Mouse (Mus musculus): Measurements from ENCODE around the gene Tsga10ip. TPM values are rescaled to one million over a fixed set of nuclear protein-coding genes. Genes with fewer than 3 reads are reported as not detected.
A peak's percentile ranks its signal among the peaks of the same experiment; 100 is the strongest.
"Not testable (repeated sequence)": the region's sequence is repeated elsewhere in the genome, so short reads cannot be mapped to it uniquely, and the experiment has no call there.

Tsga10ip gene
- polyA plus RNA-seq, 1 experiment from 2014 or later: not detected

DNA sequence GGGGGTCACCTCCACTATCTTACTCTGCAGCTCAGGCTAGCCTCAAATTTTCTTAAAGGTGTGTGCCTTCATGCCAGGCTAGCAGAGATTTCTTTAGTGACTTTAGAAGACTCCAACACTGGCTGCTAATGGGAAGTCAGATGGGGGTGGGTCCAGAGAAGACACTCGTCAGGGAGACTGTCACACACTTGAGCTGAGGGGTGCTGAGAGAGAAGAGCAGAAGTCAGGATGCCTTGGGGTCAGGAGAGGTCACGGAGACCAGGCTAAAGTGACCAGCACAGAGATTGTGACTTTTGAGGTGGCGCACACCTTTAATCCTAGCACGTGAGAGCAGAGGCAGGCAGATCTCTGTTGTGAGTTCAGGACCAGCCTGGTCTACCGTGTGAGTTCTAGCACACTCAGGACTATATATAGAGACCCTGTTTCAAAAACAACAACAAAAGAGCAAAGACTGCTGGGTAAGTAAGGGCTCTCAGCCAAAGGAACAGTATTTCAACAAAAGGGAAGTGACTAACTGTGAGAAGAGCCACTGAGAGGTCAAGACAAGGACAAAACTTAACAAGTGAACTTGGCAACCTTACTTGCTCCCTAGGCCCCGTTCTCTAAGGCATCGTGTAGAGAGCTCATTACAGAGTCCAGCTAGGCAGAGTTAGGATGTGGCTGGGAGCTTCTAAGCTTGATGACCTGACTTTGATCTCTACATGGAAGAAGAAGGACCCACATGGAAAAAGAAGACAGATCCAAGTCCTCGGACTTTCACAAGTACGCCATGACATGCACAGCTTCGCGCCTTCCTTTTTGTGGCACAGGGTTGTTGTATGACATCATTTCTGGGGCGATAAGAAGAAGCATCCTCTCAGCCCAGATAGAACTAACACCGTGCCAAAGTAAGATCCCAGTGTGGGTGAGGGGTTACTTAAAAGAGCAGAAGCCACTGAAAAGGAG lies 6.0 kb upstream of the Tsga10ip start:
- H3K36me3 ChIP-seq: 0 out of 2 replicates have a peak, but pooled peaks cover 7% of the 10 kb centered on the region
- H3K27me3 ChIP-seq (replicated peaks): no peaks in the 10 kb centered on the region
- no peaks in the 10 kb centered on the region for H3K9me3 ChIP-seq (replicated peaks)
- H3K4me3 ChIP-seq: peak overlapping the region; percentile 75
- peak overlapping the region; percentile 78 for H3K4me2 ChIP-seq
- peak overlapping the region; percentile 90 for H3K9ac ChIP-seq
- ATAC-seq: no peak
- whole genome bisulfite sequencing (ENCODE audit: insufficient replicate concordance): 80% methylated on average over 13 of the region's 13 CpGs
- peaks cover 22% of the 10 kb centered on the region for H3K4me1 ChIP-seq
- H3K27ac ChIP-seq: peak overlapping the region; percentile 52

DNA sequence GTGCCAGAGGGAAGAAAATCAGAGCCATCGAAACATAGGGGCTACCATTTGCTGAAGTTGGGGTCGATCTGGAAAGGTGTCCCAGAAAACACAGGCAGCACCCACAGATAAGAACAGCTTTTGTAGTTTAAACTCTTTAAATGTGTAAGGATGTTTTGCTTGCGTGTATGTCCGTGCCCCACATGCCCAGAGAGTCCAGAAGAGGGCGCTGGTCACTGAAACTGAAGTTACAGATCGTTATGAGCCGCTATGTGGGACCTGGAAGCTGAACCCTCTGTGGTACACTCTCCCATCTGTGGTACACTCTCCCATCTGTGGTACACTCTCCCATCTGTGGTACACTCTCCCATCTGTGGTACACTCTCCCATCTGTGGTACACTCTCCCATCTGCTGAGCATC lies 4.8 kb upstream of the Tsga10ip start:
- H3K27ac ChIP-seq: peak overlapping the region; percentile 98
- H3K4me3 ChIP-seq: peak overlapping the region; percentile 75
- 0 out of 2 replicates have a peak, but pooled peaks cover 7% of the 10 kb centered on the region for H3K36me3 ChIP-seq
- 7% methylated on average over 7 of the region's 7 CpGs for WGBS (ENCODE audit: insufficient replicate concordance)
- peak; percentile 78 for ATAC-seq
- peaks cover 22% of the 10 kb centered on the region for H3K4me1 ChIP-seq
- H3K9ac ChIP-seq: peak overlapping the region; percentile 90
- H3K9me3 ChIP-seq (replicated peaks): no peaks in the 10 kb centered on the region
- H3K27me3 ChIP-seq (replicated peaks): no peaks in the 10 kb centered on the region
- peak overlapping the region; percentile 78 for H3K4me2 ChIP-seq

DNA sequence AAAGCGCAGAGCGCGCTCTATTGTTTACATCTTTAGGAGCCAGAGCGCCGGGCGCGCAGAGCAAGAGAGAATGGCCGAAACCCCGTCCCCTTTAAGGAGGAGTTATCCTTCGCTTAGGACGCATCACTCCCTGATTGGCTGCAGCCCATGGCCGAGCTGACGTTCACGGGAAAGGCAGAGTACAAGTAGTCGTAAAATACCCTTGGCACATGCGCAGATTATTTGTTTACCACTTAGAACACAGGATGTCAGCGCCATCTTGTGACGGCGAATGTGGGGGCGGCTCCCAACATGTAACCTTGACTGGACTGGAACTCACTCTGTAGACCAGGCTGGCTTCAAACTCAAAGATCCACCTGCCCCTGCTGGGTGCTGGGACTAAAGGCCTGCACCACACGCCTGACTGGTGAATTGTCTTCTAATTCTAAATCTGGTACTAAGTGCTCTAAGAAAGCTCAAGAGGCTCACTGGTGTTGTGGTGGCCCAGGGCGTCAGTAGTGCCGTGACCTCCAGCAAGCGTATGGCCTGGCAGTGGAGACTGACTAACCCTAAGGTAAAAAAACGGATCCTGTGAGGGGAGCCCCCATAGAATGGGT lies 4.3 kb upstream of the Tsga10ip start:
- Histone ChIP-seq H3K4me2 (peak overlapping the region; percentile 78), H3K4me3 (peak overlapping the region; percentile 75), H3K4me1 (peaks cover 22% of the 10 kb centered on the region), H3K27ac (peak overlapping the region; percentile 98), H3K9ac (peak overlapping the region; percentile 90)
- WGBS (ENCODE audit: insufficient replicate concordance): 13% methylated on average over 24 of the region's 25 CpGs
- H3K36me3 ChIP-seq; H3K27me3 ChIP-seq (replicated peaks); H3K9me3 ChIP-seq (replicated peaks): not testable (repeated sequence)
- ATAC-seq: peak; percentile 80

DNA sequence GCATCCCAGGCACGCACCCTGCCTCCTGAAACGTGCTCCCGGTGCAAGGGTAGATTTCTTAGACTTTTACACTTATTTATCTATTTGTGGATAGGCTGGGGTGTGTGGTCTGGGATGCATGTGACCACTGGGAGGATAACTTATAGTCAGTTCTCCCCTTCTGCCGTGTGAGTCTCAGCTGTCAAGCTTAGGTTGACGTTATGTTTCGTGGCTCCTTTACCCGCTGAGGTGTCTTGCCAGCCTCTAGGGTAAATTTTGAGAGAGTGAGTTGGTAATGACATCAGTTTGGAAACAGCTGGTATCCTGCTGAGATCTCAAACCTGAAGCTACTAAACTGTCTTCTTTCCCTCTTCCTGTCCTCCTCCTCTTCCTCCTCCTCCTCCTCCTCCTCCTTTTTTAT lies 3.6 kb upstream of the Tsga10ip start:
- H3K36me3 ChIP-seq: 0 out of 2 replicates have a peak, but pooled peaks cover 7% of the 10 kb centered on the region
- peak overlapping the region; percentile 73 for H3K9ac ChIP-seq
- no peaks in the 10 kb centered on the region for H3K27me3 ChIP-seq (replicated peaks)
- peak overlapping the region; percentile 78 for H3K27ac ChIP-seq
- peak overlapping the region; percentile 59 for H3K4me3 ChIP-seq
- peaks cover 22% of the 10 kb centered on the region for H3K4me1 ChIP-seq
- WGBS (ENCODE audit: insufficient replicate concordance): 18% methylated on average over 7 of the region's 7 CpGs
- no peaks in the 10 kb centered on the region for H3K9me3 ChIP-seq (replicated peaks)
- peak overlapping the region; percentile 68 for H3K4me2 ChIP-seq
- no peak; the same call in 1 of the 2 replicates for ATAC-seq

DNA sequence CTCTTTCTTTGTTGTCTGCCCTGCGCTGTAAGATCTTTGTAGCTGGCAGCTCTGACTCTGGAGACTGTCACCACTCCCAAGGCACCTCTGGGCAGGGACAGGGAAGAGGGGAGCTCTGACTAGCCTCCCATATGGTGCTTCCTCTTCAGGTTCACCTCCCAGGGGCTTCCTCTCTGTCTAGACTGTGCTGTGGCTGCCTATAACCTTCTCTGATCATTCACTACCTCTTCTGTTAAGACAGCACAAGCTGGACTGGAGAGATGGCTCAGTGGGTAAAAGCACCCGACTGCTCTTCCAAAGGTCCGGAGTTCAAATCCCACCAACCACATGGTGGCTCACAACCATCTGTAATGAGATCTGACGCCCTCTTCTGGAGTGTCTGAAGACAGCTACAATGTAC lies 1.3 kb downstream of the Tsga10ip start:
- H3K9ac ChIP-seq, H3K27ac ChIP-seq: not testable (repeated sequence)
- WGBS (ENCODE audit: insufficient replicate concordance): 48% methylated on average over 4 of the region's 4 CpGs

DNA sequence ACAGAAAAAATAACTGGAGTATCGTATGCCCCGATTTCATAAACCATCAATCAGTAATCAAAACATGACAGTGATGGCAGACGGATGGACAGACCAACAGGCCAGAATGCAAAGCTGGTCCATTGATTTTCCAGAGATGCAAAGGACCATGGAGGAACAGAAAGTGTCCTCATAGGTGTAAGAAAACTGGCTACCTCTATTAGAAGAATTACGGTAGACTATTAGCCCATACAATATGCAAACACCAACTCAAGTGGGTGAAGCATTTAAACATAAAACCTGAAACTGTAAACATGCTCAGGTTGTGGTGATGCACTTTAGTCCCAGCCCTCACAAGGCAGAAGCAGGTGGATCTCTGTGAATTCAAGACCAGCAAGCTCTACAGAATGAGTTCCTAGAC lies 7.0 kb downstream of the Tsga10ip start:
- peaks cover 10% of the 10 kb centered on the region for H3K4me1 ChIP-seq
- H3K27me3 ChIP-seq (replicated peaks): no peaks in the 10 kb centered on the region
- no peaks in the 10 kb centered on the region for H3K36me3 ChIP-seq
- H3K4me2 ChIP-seq: no peak overlapping the region
- ATAC-seq: no peak
- no peaks in the 10 kb centered on the region for H3K9me3 ChIP-seq (replicated peaks)
- 65% methylated on average over 4 of the region's 4 CpGs for WGBS (ENCODE audit: insufficient replicate concordance)
- no peak overlapping the region for H3K27ac ChIP-seq
- no peak overlapping the region for H3K4me3 ChIP-seq
- no peak overlapping the region for H3K9ac ChIP-seq

More for the DNA sequence above, 1.3 kb downstream of the Tsga10ip start:
- not testable (repeated sequence) for H3K27me3 ChIP-seq (replicated peaks); ATAC-seq; H3K36me3 ChIP-seq; H3K4me2 ChIP-seq; H3K9me3 ChIP-seq (replicated peaks); H3K4me3 ChIP-seq
- H3K4me1 ChIP-seq: peaks cover 12% of the 10 kb centered on the region

DNA sequence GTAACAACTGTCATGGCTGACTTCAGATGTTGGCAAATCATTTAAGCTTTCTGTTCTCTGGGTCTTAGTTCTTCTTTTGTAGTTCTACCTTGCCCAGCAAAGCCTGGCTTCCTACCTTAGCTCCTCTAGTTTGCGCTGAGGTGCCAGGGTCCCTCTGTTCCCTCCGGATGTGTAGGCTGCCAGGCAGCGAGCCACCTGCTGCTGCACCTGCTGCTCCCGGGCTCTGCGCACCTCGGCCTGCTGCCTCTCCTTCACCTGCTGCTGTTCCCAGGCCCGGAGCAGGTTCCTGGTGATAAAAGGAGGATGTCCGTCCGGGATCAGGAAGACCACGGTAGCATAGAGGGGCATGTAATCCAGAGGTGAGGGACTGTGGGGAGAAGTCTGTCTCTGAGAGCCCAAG lies 8.2 kb downstream of the Tsga10ip start:
- Histone ChIP-seq H3K27ac (no peak overlapping the region), H3K27me3 (replicated peaks) (no peaks in the 10 kb centered on the region), H3K4me3 (no peak overlapping the region), H3K4me1 (peaks cover 17% of the 10 kb centered on the region), H3K4me2 (no peak overlapping the region), H3K9me3 (replicated peaks) (no peaks in the 10 kb centered on the region), H3K36me3 (no peaks in the 10 kb centered on the region), H3K9ac (no peak overlapping the region)
- no peak for ATAC-seq
- WGBS (ENCODE audit: insufficient replicate concordance): 66% methylated on average over 10 of the region's 10 CpGs

DNA sequence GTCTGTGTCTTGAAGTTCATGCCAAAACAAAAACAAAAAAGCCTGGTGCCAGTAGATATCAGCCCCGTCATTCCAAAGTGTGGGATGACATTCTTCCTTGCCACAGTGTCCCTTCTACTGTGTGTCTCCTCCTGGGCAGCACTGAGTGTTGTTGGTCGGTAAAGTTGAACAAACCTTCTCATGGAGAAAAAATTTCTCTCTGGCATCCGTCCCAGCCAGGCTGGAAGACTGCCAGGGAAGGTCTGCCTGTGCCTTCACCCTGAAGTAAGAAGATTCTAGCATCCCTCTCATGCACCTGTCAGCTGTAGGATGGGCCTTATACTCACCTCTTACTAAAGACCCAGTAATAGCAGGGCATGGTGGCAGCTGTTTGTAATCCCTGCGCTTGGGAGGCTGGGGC lies 9.4 kb downstream of the Tsga10ip start:
- no peaks in the 10 kb centered on the region for H3K36me3 ChIP-seq
- H3K9ac ChIP-seq: no peak overlapping the region
- no peak overlapping the region for H3K4me2 ChIP-seq
- no peaks in the 10 kb centered on the region for H3K9me3 ChIP-seq (replicated peaks)
- ATAC-seq: no peak
- H3K4me3 ChIP-seq: no peak overlapping the region
- 70% methylated on average over 4 of the region's 4 CpGs for WGBS (ENCODE audit: insufficient replicate concordance)
- H3K27ac ChIP-seq: no peak overlapping the region
- no peaks in the 10 kb centered on the region for H3K27me3 ChIP-seq (replicated peaks)
- peaks cover 21% of the 10 kb centered on the region for H3K4me1 ChIP-seq

DNA sequence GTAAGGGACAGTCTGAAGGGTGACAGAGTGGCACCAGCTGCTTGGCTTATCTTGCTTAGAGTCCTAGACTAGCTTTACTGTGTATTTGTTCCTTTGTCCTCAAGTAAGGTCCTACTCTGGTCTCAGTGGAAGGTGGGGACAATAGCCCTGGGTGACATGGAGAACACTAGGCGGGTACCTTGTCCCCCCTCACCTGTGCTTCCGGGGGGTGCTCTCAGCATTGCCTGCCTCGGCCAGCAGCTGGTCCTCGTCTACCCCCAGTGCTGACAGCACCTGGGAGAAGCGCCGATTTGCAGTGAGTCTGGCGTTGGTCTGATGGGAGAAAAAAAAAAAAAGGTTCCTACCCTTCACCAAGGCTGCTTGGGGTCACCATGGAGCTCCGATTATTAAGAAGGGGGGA lies 11.9 kb downstream of the Tsga10ip start:
- Histone ChIP-seq H3K27ac (peak overlapping the region; percentile 88), H3K4me3 (peak overlapping the region; percentile 98), H3K36me3 (peaks cover 13% of the 10 kb centered on the region), H3K4me2 (peak overlapping the region; percentile 79), H3K9me3 (replicated peaks) (no peaks in the 10 kb centered on the region), H3K9ac (peak overlapping the region; percentile 95), H3K27me3 (replicated peaks) (no peaks in the 10 kb centered on the region), H3K4me1 (peaks cover 38% of the 10 kb centered on the region)
- WGBS (ENCODE audit: insufficient replicate concordance): 57% methylated on average over 8 of the region's 8 CpGs
- ATAC-seq: no peak

DNA sequence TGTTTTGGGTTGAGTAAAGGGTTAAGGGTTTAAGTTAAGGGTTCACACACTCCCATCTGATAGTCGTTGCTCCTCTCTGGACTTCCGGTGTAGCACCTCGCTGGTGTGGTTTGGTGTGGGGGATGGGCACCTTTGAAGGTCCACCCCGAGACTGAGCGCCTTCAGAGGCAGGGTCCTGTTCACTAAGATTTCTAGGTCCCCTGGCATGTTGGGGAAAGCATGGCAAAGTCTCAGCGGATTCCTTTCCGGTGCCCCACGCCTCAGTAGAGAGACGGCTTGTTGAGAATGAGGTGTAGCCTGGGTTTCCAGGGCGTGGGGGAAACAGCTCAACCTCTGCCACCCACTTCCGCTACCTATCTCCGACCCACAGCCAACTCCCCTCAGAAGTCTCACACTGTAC lies 12.7 kb downstream of the Tsga10ip start:
- ATAC-seq: peak; percentile 59
- peaks cover 38% of the 10 kb centered on the region for H3K4me1 ChIP-seq
- peak overlapping the region; percentile 95 for H3K9ac ChIP-seq
- no peaks in the 10 kb centered on the region for H3K27me3 ChIP-seq (replicated peaks)
- H3K36me3 ChIP-seq: peaks cover 21% of the 10 kb centered on the region
- peak overlapping the region; percentile 88 for H3K27ac ChIP-seq
- 6% methylated on average over 12 of the region's 12 CpGs for WGBS (ENCODE audit: insufficient replicate concordance)
- peak overlapping the region; percentile 79 for H3K4me2 ChIP-seq
- peak overlapping the region; percentile 98 for H3K4me3 ChIP-seq
- no peaks in the 10 kb centered on the region for H3K9me3 ChIP-seq (replicated peaks)

DNA sequence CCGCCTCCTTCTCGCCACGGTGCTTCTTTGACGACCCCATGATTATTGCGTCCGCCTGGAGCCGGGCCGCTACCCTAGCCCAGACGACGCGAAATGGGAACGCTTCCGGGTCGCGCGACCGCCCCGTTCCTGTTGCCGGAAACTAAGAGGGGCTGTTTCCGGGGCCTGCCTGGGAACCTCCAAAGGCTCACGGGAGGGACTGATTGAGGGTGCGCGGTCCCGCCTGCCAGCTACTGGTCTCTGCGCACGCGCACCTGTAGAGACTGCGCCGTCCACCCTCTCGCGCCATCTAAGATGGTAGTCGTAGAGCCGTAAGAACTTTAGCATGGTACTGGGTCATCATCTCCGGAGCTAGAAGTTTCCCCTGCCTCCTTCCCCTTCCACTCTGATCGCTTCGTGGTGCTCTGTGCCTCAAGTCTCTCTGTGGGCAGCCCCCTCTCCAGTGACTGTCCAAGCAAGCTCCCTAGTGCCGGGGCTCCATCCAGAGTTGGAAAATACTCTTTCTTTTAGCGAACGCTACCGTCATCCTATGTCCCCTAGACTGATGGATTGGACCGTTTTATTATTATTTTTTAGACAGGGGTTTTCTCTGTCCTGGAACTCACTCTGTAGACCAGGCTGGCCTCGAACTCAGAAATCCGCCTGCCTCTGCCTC lies 13.6 kb downstream of the Tsga10ip start, which contains the start of gene Sart1:
Gene Sart1, minus strand, starts transcription at position 116 of the 655 bp plus-strand sequence.
- Histone ChIP-seq H3K9ac (peak within 1 kb of the TSS; percentile 95), H3K9me3 (replicated peaks) (no peaks in the 10 kb centered on the region), H3K27ac (peak within 1 kb of the TSS; percentile 88), H3K27me3 (replicated peaks) (no peaks in the 10 kb centered on the region), H3K36me3 (peaks cover 30% of the 10 kb centered on the region), H3K4me2 (peak within 1 kb of the TSS; percentile 79), H3K4me1 (peaks cover 38% of the 10 kb centered on the region), H3K4me3 (peak within 1 kb of the TSS; percentile 98)
- ATAC-seq: peak; percentile 93
- under 1% methylated on average over 43 of the region's 43 CpGs for WGBS (ENCODE audit: insufficient replicate concordance)
